Mouse (Mus musculus): ENCODE measurements at regions not wholly inside any gene's neighbourhood (a gene's known extent, or its start where the extent isn't known, plus 50 kb on each side); places are given as distances from the start of the nearest gene placed in this dataset.

DNA sequence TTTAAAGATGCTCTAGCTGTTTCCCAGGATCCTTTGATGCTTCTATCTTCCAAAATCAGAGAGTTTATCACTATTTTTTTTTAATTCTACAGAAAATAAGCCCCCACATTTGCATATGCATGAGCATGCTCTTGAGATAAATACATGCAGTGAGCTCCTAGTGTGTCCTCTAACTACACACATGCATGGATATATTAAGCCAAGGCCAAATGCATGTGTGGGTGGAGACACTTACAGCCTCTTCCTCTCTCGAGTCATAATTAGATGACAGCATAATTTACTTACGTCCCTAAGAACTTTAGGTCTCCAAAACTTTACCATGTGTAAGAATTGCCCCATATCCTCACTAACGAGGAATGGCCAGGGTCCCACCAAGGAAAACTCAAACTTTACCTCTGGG is 189.9 kb upstream of the Gcfc2 start:
- in situ Hi-C loops (cut with MboI; ENCODE audit: low pct_ligation_motif_present, low pct_unique_long_range_greater_than_20kb, low sequenced_read_pairs) = no loop called here
- H3K4me2 ChIP-seq (ENCODE audit: insufficient read depth, low read depth, poor library complexity, severe bottlenecking) = no peak overlapping the region
- peaks cover 53% of the 10 kb centered on the region for H3K9me3 ChIP-seq (replicated peaks; ENCODE audit: low read length)
- H3K36me3 ChIP-seq (replicated peaks in 1 of 2; ENCODE audit: control insufficient read depth in 1 of 2, insufficient read depth in 1 of 2, low read length in 1 of 2) = no peaks in the 10 kb centered on the region
- dilution Hi-C loops (cut with MboI; ENCODE audit: extremely low pct_ligation_motif_present, extremely low pct_unique_long_range_greater_than_20kb, low sequenced_read_pairs) = no loop called here
- no peaks in the 10 kb centered on the region for H3K27me3 ChIP-seq (replicated peaks)
- TF ChIP-seq TCF12 (IDR thresholded peaks at IDR 0.05; ENCODE audit: low read depth, low read length) = no peak
- TF ChIP-seq NRF1 (IDR thresholded peaks at IDR 0.05; ENCODE audit: low read depth, low read length) = no peak
- TF ChIP-seq MXI1 (IDR thresholded peaks at IDR 0.05; ENCODE audit: low read depth, low read length) = no peak
- TF ChIP-seq SIN3A (IDR thresholded peaks at IDR 0.05; ENCODE audit: low read length) = no peak
- no peak for TF ChIP-seq ZC3H11A (IDR thresholded peaks at IDR 0.05; ENCODE audit: low read depth, low read length)
- TF ChIP-seq KAT2A (IDR thresholded peaks at IDR 0.05; ENCODE audit: insufficient replicate concordance, low read length) = no peak
- no peak for TF ChIP-seq IRF4 (IDR thresholded peaks at IDR 0.05; ENCODE audit: low read depth, low read length)
- no peak for TF ChIP-seq TBP (conservative IDR thresholded peaks at IDR 0.05; ENCODE audit: low read depth, low read length)
- TF ChIP-seq POLR2AphosphoS2 (IDR thresholded peaks at IDR 0.05; ENCODE audit: low read depth, low read length) = no peak
- no peak for TF ChIP-seq USF2 (conservative IDR thresholded peaks at IDR 0.05; ENCODE audit: low read depth, low read length)
- TF ChIP-seq E2F4 (IDR thresholded peaks at IDR 0.05; ENCODE audit: insufficient replicate concordance, low read depth, low read length) = no peak
- no peak for TF ChIP-seq NELFE (IDR thresholded peaks at IDR 0.05; ENCODE audit: low read depth, low read length)
- H3K4me3 ChIP-seq (replicated peaks in 1 of 3; ENCODE audit: low read depth in 2 of 3, low read length in 2 of 3, poor library complexity in 1 of 3) = no peak overlapping the region
- no peaks in the 10 kb centered on the region for H3K4me1 ChIP-seq (ENCODE audit: control insufficient read depth in 1 of 2, insufficient read depth in 2 of 2)
- H3K9ac ChIP-seq (ENCODE audit: insufficient read depth, low read depth) = no peak overlapping the region
- H3K79me2 ChIP-seq (replicated peaks; ENCODE audit: control insufficient read depth, extremely low read depth, insufficient read depth, poor library complexity, severe bottlenecking) = no peaks in the 10 kb centered on the region
- no peak overlapping the region for H3K27ac ChIP-seq (ENCODE audit: insufficient read depth, low read depth)
- no peak for DNase-seq (ENCODE audit: extremely low read depth)

DNA sequence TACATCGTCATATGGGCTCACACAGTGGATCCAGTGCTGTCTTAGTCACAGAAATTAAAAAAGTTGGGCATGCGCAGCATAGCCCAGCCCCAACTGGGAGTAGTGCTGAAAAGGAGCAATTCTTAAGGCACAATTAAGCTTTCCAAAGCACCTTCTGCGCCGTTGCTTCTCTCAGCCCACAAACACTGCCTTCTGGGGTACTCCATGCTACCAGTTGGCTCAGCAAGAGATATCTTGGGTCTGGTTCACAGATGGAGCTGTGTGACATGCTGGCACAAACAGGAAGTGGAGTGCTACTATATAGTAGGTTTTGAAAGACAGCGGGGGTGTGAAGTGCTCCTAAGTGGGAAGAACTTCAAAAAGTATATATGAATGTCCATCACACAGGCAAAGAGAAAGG is 185.0 kb upstream of the Gcfc2 start:
- dilution Hi-C loops (cut with MboI; ENCODE audit: extremely low pct_ligation_motif_present, extremely low pct_unique_long_range_greater_than_20kb, low sequenced_read_pairs) (no loop called here), in situ Hi-C loops (cut with MboI; ENCODE audit: low pct_ligation_motif_present, low pct_unique_long_range_greater_than_20kb, low sequenced_read_pairs) (no loop called here)
- Histone ChIP-seq H3K4me3 (replicated peaks in 1 of 3; ENCODE audit: low read depth in 2 of 3, low read length in 2 of 3, poor library complexity in 1 of 3) (no peak overlapping the region), H3K9ac (ENCODE audit: insufficient read depth, low read depth) (no peak overlapping the region), H3K27me3 (replicated peaks) (no peaks in the 10 kb centered on the region), H3K9me3 (replicated peaks; ENCODE audit: low read length) (peaks cover 62% of the 10 kb centered on the region), H3K4me2 (ENCODE audit: insufficient read depth, low read depth, poor library complexity, severe bottlenecking) (no peak overlapping the region), H3K36me3 (replicated peaks in 1 of 2; ENCODE audit: control insufficient read depth in 1 of 2, insufficient read depth in 1 of 2, low read length in 1 of 2) (no peaks in the 10 kb centered on the region), H3K79me2 (replicated peaks; ENCODE audit: control insufficient read depth, extremely low read depth, insufficient read depth, poor library complexity, severe bottlenecking) (no peaks in the 10 kb centered on the region), H3K4me1 (ENCODE audit: control insufficient read depth in 1 of 2, insufficient read depth in 2 of 2) (no peaks in the 10 kb centered on the region), H3K27ac (ENCODE audit: insufficient read depth, low read depth) (no peak overlapping the region)
- no peak for TF ChIP-seq CHD1 (IDR thresholded peaks at IDR 0.05; ENCODE audit: low read depth, low read length)
- no peak for TF ChIP-seq ZKSCAN1 (IDR thresholded peaks at IDR 0.05; ENCODE audit: borderline replicate concordance, low read depth, low read length)
- no peak for TF ChIP-seq MYC (IDR thresholded peaks at IDR 0.05; ENCODE audit: low read depth, low read length)
- TF ChIP-seq NELFE (IDR thresholded peaks at IDR 0.05; ENCODE audit: low read depth, low read length) = no peak
- TF ChIP-seq HCFC1 (IDR thresholded peaks at IDR 0.05; ENCODE audit: low read depth, low read length) = no peak
- no peak for TF ChIP-seq MEF2A (IDR thresholded peaks at IDR 0.05; ENCODE audit: borderline replicate concordance, low read depth, low read length)
- TF ChIP-seq MXI1 (IDR thresholded peaks at IDR 0.05; ENCODE audit: low read depth, low read length) = no peak
- no peak for TF ChIP-seq RCOR1 (conservative IDR thresholded peaks at IDR 0.05; ENCODE audit: low read depth, low read length)
- TF ChIP-seq PAX5 (IDR thresholded peaks at IDR 0.05; ENCODE audit: low read length) = no peak
- no peak for TF ChIP-seq USF1 (IDR thresholded peaks at IDR 0.05; ENCODE audit: low read depth, low read length)
- no peak for TF ChIP-seq ZC3H11A (IDR thresholded peaks at IDR 0.05; ENCODE audit: low read depth, low read length)
- no peak for TF ChIP-seq BHLHE40 (IDR thresholded peaks at IDR 0.05; ENCODE audit: low read depth, low read length)
- no peak for TF ChIP-seq NRF1 (IDR thresholded peaks at IDR 0.05; ENCODE audit: low read depth, low read length)
- TF ChIP-seq TBP (conservative IDR thresholded peaks at IDR 0.05; ENCODE audit: low read depth, low read length) = no peak
- no peak for TF ChIP-seq CHD2 (IDR thresholded peaks at IDR 0.05; ENCODE audit: low read length)
- TF ChIP-seq ETS1 (conservative IDR thresholded peaks at IDR 0.05; ENCODE audit: low read depth, low read length) = no peak
- no peak for TF ChIP-seq UBTF (IDR thresholded peaks at IDR 0.05; ENCODE audit: low read depth, low read length)
- TF ChIP-seq TCF12 (IDR thresholded peaks at IDR 0.05; ENCODE audit: low read depth, low read length) = no peak
- no peak for DNase-seq (ENCODE audit: extremely low read depth)

Data from CH12.LX (cell line).